Mouse (Mus musculus): ENCODE data around the gene Gm5737.

DNA sequence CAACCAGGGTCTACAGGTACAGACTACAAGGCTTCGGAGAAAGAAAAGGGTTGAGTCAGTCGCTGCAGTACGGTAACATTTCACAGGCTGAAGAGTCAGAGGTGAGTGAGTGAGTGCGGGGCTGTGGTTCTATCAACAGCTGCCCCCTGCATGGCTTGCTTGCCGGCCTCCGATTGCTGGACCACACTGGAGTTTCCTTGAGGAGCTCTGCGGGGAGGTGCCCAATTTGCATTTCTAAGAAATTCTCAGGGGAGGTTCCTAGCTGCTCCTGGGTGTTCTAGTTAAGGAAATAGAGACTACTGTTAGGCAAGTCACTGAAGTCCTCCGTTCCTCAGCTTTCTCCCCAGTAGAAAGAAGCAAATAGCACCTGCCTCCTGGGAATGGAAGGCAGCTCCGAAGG, 32.5 kb downstream of the Gm5737 start:
- TF ChIP-seq CTCF (IDR thresholded peaks at IDR 0.05; ENCODE audit: low read depth, low read length): no peak
- no peak for TF ChIP-seq GATA2 (IDR thresholded peaks at IDR 0.05; ENCODE audit: borderline replicate concordance, low read depth, low read length)
- TF ChIP-seq TAL1 (conservative IDR thresholded peaks at IDR 0.05; ENCODE audit: low read depth, low read length): no peak
- TF ChIP-seq POLR2AphosphoS5 (IDR thresholded peaks at IDR 0.05; ENCODE audit: insufficient replicate concordance, low read depth, low read length): no peak
- TF ChIP-seq GATA1 (IDR thresholded peaks at IDR 0.05; ENCODE audit: borderline replicate concordance, low read length): no peak

Data from G1E (cell line).